Mouse (Mus musculus): ENCODE measurements at regions not wholly inside any gene's neighbourhood (a gene's known extent, or its start where the extent isn't known, plus 50 kb on each side); places are given as distances from the start of the nearest gene placed in this dataset.
"Not testable (repeated sequence)": the region's sequence is repeated elsewhere in the genome, so short reads cannot be mapped to it uniquely, and the experiment has no call there.

DNA sequence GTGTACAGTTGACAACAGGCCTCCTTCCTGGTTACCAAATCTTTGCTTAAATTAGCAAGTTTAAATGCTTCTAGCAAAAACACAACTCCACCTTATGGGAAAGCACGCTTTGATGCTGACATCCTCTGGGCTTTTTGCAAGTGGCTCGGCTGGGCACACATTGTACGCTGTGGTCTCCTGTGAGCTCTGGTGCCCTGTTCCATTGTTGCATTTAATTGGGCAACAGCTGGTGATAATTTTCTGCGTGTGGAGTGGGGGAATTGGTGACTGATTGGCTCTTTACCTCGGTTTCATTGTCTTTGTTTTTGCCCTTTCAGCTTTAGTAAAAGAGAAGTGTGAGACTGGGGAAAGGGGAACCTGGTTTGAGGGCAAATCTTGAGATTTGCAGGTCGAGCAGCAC is 447.3 kb upstream of the Id2 start:
- Histone ChIP-seq H3K36me3 (ENCODE audit: control insufficient read depth, insufficient read depth, low read length, poor library complexity, severe bottlenecking) (no peaks in the 10 kb centered on the region), H3K27me3 (ENCODE audit: control insufficient read depth, insufficient read depth, low read length, poor library complexity, severe bottlenecking) (no peaks in the 10 kb centered on the region)
- DNase-seq (ENCODE audit: low read depth, low spot score): no peak

DNA sequence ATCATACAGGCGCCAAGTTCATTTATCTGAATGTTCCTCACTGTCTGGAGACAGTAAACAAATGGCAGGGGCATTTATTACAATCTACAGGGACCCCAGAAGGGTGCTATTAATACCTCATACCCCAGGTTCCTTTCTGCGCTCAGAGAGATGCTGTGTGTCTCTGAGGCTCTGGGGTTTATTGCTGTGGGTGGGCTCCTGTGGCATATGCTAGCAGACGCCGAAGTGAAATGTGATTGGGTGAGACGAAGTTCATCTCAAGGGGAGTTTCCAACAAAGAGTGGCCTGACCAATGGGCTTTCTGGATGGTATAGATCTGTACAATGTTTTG is 437.6 kb upstream of the Id2 start:
- H3K36me3 ChIP-seq (ENCODE audit: control insufficient read depth, insufficient read depth, low read length, poor library complexity, severe bottlenecking): no peaks in the 10 kb centered on the region
- no peak for DNase-seq (ENCODE audit: low read depth, low spot score)

DNA sequence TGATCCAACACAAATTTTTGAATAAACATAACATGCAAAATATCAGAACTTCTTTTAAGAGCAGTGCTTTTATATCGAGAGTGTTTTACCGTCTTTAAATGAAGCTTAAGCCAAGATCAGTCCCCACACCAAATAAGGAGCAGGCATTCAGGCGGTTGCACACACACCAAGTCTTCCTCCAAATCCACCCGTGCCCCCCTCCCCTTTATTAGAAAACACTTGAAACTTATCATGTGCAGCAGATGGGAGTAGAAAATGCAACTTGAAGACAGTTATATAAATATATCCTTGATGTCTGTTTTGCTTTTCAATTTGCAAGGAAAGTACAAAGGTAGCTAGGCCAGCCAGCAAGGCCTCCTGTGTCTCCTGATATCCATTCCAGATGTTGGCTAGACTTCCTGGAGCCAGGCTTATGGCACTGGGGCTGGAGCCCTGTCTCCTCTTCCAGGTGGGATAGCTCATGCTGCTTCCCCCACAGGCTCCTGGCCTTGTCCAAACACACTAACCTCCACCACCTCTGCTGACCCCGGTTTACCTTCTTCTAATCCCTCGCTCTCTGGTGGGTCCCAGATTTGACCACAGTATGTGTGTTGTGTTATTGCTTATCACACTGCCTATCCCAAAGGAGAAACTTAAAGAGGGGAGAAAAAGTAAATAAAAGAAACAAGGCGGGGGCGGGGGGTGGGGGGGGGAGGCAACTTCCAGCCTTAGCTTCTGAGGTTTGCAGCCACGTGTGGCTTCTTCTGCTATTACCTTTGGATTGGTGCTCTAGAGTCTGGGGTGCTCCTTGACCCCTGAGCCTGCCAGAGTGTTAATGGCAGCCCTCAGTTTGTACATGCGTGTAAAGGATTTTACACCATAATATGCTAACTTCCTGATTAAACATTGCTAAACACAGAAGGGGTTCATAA is 437.0 kb upstream of the Id2 start:
- H3K36me3 ChIP-seq (ENCODE audit: control insufficient read depth, insufficient read depth, low read length, poor library complexity, severe bottlenecking): no peaks in the 10 kb centered on the region
- H3K27me3 ChIP-seq (ENCODE audit: control insufficient read depth, insufficient read depth, low read length, poor library complexity, severe bottlenecking): no peaks in the 10 kb centered on the region
- no peak for DNase-seq (ENCODE audit: low read depth, low spot score)

More for the DNA sequence above, 437.6 kb upstream of the Id2 start:
- no peaks in the 10 kb centered on the region for H3K27me3 ChIP-seq (ENCODE audit: control insufficient read depth, insufficient read depth, low read length, poor library complexity, severe bottlenecking)

DNA sequence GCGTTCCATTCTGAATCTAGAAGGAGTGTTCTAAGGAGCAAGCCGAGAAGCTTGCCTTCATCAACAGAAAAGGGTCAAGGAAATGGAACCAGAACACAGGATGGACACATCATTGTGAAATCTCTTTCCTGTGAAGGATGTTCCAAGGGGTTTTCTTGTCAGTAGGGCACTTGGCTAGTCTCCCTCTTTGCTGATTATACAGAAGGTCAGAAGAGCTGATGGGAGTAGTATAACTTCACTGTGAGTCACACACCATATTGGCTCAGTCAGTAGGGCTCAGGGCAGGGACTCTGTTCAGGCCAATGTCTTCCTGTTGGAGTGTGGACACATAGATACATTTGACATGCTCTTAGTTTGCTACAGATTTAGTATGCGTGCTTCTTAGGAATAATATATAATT is 433.5 kb upstream of the Id2 start:
- DNase-seq (ENCODE audit: low read depth, low spot score): no peak
- H3K36me3 ChIP-seq (ENCODE audit: control insufficient read depth, insufficient read depth, low read length, poor library complexity, severe bottlenecking): no peaks in the 10 kb centered on the region
- no peaks in the 10 kb centered on the region for H3K27me3 ChIP-seq (ENCODE audit: control insufficient read depth, insufficient read depth, low read length, poor library complexity, severe bottlenecking)

DNA sequence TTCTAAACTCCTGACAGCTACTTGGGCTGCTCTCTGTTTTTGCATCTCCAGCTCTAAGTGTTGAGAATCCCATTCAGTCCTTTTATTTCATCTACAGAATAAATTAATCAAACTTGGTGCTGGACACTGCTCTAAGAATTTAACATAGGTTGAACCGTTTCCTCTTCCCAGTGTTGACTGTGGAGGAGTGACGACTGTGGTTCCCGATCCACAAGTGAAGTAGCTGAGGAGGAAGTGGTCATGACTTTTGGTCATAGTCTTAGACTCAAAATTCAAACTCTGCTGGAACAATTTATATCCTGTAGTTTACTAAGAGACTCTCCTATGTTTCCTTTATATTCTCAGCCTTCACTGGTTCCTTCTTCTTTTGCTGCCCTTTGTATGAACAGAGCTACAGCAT is 432.6 kb upstream of the Id2 start:
- Histone ChIP-seq H3K36me3 (ENCODE audit: control insufficient read depth, insufficient read depth, low read length, poor library complexity, severe bottlenecking) (no peaks in the 10 kb centered on the region), H3K27me3 (ENCODE audit: control insufficient read depth, insufficient read depth, low read length, poor library complexity, severe bottlenecking) (no peaks in the 10 kb centered on the region)
- DNase-seq (ENCODE audit: low read depth, low spot score): no peak

DNA sequence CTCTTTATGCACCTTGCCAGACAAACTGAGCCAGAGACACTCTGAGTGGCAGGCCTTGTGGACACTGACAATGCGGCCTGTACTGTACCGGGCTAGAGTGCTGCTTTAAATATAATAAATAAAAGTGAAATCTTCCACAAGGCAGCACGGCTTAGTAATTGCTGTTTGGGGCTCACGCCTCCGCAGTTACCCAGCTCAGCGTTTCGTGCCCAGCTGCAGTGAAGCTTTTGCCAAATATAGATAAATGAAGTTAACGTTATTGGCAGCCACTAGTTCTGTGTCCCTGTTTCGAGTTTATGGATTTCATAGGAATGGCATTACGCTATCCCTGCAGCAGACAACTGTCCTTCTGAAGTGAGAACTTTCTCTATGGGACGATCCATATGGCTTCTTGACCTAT is 429.7 kb upstream of the Id2 start:
- DNase-seq (ENCODE audit: low read depth, low spot score): no peak
- no peaks in the 10 kb centered on the region for H3K27me3 ChIP-seq (ENCODE audit: control insufficient read depth, insufficient read depth, low read length, poor library complexity, severe bottlenecking)
- H3K36me3 ChIP-seq (ENCODE audit: control insufficient read depth, insufficient read depth, low read length, poor library complexity, severe bottlenecking): no peaks in the 10 kb centered on the region

DNA sequence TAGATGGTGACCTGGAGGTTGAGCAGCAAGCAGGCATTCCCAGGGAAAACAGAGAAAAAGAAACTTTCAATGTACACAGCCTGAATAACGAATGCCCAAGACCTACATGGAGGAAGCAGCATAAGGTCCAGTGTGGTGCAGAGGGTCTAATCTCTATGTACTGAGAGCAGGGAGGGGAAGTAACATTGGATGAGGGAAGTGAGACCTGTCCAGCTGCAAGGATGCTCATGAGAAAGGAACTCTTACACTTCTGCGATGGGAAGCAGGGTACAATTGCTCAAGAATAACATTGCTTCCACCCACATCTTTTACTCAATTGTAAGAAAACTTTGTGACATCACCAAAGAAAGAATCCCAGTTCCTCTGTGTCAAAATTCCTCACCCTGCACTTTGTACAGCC is 419.8 kb upstream of the Id2 start:
- DNase-seq (ENCODE audit: low read depth, low spot score): no peak
- Histone ChIP-seq H3K27me3 (ENCODE audit: control insufficient read depth, insufficient read depth, low read length, poor library complexity, severe bottlenecking) (no peaks in the 10 kb centered on the region), H3K36me3 (ENCODE audit: control insufficient read depth, insufficient read depth, low read length, poor library complexity, severe bottlenecking) (no peaks in the 10 kb centered on the region)

DNA sequence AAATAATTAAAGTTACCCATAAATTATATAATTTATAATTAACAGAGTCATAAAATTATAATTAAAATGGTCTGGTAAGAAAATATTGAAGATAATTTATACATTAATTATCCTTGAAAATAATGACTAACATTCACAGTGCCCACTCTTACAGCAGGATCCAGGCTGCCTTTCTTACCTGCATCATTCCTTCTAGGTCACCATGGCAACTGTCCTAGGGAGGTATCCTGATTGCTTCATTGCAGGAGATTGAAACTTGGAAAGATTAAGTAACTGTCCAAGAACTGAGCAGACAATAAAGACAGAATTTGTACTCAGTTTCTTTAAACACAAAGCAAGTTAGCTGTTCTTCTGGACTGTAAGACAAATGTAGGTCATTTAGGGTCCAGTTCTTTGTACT is 416.7 kb upstream of the Id2 start:
- no peak for DNase-seq (ENCODE audit: low read depth, low spot score)
- no peaks in the 10 kb centered on the region for H3K27me3 ChIP-seq (ENCODE audit: control insufficient read depth, insufficient read depth, low read length, poor library complexity, severe bottlenecking)
- no peaks in the 10 kb centered on the region for H3K36me3 ChIP-seq (ENCODE audit: control insufficient read depth, insufficient read depth, low read length, poor library complexity, severe bottlenecking)

DNA sequence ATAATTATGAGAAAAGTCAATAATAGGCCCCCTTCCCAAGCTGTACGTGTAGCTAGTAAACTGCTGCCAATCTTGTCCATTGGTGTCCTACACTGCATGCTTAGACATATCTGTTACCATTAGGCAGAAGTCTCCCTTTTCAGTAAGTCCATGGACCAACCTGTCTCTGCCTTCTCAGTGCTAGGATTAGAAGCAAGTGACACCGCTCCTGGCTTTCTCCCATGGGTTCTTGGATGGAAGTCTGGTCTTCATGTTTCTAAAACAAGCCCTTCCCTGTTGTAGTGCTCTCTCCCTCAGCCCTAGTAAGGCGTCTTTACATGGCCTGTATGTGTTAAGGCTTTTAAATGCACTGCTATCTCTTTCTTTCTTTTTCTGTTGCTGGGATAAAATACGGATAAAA is 412.7 kb upstream of the Id2 start:
- Histone ChIP-seq H3K27me3 (ENCODE audit: control insufficient read depth, insufficient read depth, low read length, poor library complexity, severe bottlenecking) (no peaks in the 10 kb centered on the region), H3K36me3 (ENCODE audit: control insufficient read depth, insufficient read depth, low read length, poor library complexity, severe bottlenecking) (no peaks in the 10 kb centered on the region)
- DNase-seq (ENCODE audit: low read depth, low spot score): no peak

DNA sequence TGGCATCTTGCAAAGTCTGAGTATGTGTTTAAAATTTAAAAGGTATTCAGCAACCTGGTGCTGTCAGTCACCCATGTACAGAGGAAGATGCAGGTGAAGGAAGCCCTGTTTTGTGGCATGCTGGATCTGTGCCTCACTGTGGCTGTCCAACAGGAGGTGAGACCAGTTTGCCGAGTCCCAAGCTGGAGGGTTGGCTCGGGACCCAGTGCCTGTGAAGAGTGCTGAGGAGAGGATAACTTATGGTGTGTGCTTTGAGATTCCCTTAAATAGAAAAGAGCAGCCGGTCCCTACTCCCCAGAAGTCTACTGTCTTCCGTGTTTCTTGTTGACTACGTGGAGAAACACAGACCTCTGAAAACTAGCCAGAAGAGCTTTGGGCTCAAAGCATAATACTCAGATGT is 396.3 kb upstream of the Id2 start:
- DNase-seq (ENCODE audit: low read depth, low spot score): no peak
- Histone ChIP-seq H3K36me3 (ENCODE audit: control insufficient read depth, insufficient read depth, low read length, poor library complexity, severe bottlenecking) (no peaks in the 10 kb centered on the region), H3K27me3 (ENCODE audit: control insufficient read depth, insufficient read depth, low read length, poor library complexity, severe bottlenecking) (no peaks in the 10 kb centered on the region)

DNA sequence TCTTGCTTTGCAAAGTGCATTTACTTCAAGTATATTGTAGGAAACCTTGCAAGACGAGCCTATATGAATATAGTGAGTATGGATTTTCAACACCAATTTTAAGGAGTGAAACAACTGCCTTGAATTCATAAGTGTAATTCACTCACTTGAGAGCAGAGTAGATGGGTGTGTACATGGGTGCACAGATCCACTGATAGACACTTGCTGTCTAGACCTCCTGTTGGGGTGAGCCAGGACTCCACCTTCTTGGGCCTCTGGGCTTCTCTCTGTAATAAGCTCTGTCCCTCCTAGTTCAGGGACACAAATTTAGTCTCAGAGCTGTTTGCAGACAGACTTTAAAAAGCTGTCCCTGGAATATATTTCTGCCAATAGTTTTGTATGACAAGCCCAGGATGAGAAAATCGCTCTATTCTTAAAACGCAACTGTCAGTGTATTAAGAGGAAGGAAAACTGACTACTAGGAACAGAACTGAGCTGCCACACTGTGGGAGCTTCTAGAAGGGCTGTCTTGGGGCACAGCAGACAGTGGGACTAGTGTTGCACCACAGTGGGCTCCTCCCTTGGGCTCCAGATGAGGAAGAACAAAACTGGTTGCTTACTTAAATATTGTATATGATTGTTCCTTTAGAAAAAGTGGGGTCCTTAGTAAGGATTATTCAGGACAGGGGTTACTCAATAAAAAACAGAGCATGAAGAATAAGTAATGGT is 395.7 kb upstream of the Id2 start:
- Histone ChIP-seq H3K27me3 (ENCODE audit: control insufficient read depth, insufficient read depth, low read length, poor library complexity, severe bottlenecking) (no peaks in the 10 kb centered on the region), H3K36me3 (ENCODE audit: control insufficient read depth, insufficient read depth, low read length, poor library complexity, severe bottlenecking) (no peaks in the 10 kb centered on the region)
- DNase-seq (ENCODE audit: low read depth, low spot score): no peak

DNA sequence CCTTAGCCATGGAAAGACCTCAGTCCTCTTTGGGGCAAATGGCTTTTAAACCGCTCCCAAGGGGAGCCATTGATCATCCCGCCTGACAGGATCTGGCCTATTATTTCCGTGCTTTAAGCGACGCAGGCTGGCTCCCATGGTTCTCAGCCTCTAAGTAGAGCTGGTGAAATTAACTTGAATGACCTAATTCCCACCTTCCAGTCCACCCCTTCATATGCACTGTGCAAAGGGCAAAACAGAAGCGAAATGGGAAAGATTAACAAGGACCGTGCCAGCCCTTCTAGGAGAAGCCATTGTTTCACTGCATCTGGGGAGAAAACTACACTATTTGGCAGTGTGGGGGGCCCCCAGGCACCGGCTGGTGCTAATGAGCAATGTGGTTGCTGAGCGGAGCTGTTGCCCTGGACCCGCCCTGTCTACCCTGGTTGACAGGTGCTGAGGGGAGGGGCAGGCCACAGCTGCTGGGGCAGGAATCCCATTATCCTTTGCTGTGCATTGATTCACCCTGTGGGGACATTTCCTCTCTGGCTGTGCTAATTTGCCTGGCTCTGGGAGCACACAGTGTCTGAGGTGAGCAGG is 378.3 kb upstream of the Id2 start:
- no peaks in the 10 kb centered on the region for H3K36me3 ChIP-seq (ENCODE audit: control insufficient read depth, insufficient read depth, low read length, poor library complexity, severe bottlenecking)
- peaks cover 1% of the 10 kb centered on the region; the same call in 1 of the 2 replicates for H3K27me3 ChIP-seq (ENCODE audit: control insufficient read depth, insufficient read depth, low read length, poor library complexity, severe bottlenecking)
- DNase-seq (ENCODE audit: low read depth, low spot score): no peak

DNA sequence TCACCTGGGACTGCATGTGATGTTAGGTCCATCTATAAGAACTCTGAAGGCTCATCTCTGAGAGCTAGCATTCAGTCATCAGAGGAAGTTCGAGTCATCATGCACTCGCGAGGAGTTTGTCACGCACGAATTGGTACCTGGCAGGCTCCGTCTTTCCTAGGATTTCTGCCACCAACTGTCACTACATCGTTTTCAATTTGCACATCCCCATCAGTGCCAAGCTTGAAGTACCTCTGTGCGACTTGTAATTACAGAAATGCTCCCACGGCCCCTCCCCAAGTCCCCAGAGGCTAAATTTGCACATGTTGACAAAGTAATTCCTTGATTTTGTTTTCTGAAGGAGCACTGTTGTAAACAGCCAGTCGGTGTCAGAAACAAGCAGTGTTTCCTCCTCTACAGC is 372.2 kb upstream of the Id2 start:
- no peak for DNase-seq (ENCODE audit: low read depth, low spot score)
- no peaks in the 10 kb centered on the region for H3K36me3 ChIP-seq (ENCODE audit: control insufficient read depth, insufficient read depth, low read length, poor library complexity, severe bottlenecking)
- no peaks in the 10 kb centered on the region for H3K27me3 ChIP-seq (ENCODE audit: control insufficient read depth, insufficient read depth, low read length, poor library complexity, severe bottlenecking)

DNA sequence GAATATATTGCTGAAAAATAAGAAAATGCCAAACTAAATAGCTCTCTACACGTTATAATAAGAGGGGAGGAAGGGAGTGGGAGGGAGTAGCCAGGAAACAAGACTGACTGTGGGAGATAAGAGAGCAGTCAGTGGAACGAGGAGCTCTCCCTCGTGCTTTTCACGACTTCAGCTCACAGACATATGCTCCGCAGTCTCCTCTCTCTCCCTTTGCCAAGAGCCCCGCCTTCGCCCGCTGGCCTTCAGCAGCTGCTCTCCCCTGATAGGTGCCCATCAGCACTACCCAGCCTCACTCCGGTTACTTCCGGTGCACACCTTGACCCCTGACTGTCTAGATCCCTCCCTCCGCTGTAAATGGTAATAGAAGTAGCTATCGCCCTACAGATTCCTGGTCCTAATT is 370.8 kb upstream of the Id2 start:
- H3K27me3 ChIP-seq (ENCODE audit: control insufficient read depth, insufficient read depth, low read length, poor library complexity, severe bottlenecking): no peaks in the 10 kb centered on the region
- no peak for DNase-seq (ENCODE audit: low read depth, low spot score)
- no peaks in the 10 kb centered on the region for H3K36me3 ChIP-seq (ENCODE audit: control insufficient read depth, insufficient read depth, low read length, poor library complexity, severe bottlenecking)

DNA sequence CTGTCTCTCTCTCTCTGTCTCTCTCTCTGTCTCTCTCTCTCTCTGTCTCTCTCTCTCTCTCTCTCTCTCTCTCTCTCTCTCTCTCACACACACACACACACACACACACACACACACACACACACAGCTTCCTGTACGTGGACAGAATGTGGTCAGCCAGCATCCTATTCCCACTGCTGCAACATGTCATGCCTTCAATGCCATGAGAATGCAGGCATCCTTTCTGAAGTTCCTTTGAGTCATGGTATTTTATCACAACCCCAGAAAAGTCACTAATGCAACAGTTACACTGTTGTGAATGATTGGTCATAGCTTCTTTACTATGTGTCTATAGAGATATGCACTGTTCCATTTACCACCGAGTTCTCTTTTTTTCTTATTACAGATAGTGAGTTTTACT is 365.8 kb upstream of the Id2 start:
- H3K36me3 ChIP-seq (ENCODE audit: control insufficient read depth, insufficient read depth, low read length, poor library complexity, severe bottlenecking); DNase-seq (ENCODE audit: low read depth, low spot score); H3K27me3 ChIP-seq (ENCODE audit: control insufficient read depth, insufficient read depth, low read length, poor library complexity, severe bottlenecking): not testable (repeated sequence)

All from splenic B cell, adult 2 months (primary cell).